Mouse (Mus musculus): ENCODE results near the gene Gm3183.
"Not testable (repeated sequence)": the region's sequence is repeated elsewhere in the genome, so short reads cannot be mapped to it uniquely, and the experiment has no call there.

Gene Gm3183

DNA sequence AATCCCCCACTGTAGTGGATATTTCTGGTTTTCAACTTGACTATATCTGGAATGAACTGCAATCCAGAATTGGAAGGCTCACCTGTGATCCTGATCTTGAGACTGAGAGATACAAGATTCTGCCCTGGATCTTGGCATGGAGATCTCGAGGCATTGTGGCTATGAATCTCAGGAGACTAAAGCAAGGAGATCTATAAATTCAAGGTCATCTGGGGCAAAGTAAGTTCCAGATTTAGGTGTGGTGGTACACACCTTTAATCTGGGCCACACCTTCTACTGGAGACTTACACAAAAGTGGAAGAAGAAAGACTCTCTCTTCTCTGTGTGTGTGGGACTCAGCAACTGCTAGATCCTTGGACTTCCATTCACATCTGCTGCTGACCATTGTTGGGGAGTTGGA, at the start of gene Gm3183:
Gene Gm3183 (plus strand): TSS at position 301 of the 400 bp plus-strand sequence.
- not testable (repeated sequence) for DNase-seq (ENCODE audit: low read depth)

Data from fibroblast of lung, adult 2 months (primary cell).